In the genomic region with DNA sequence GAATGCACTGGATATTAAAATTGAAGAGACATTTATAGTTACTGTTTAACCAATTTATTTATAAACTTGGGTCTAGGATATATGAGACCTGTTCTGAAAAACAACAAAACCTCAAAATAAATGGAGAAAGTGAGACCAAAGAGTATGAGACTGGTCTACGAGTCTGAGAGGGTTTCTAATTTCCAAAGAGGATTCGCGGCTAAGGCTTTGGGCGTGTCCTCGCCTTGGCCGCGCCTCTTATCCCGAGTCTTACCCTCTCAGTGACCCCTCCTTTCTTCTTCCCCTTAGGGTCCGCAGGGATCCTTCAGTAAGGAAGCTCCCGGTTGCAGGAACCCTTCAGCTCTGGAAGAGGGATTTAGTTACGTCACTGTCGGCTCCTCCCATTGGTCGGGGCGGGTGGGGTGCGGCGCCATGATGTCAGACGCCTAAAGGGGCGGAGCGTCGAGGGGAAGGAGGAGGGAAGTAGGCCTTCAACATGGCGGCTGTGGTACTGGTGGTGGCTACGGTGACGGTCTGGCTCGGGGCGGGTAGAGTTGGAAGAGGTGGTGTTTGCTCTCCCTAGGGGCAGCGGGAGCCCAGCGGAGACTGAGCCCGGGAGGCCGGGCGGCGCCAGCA, we compare ENCODE assay signal across 8 mouse cellular contexts. TPM values are rescaled to one million over a fixed set of nuclear protein-coding genes. Genes with fewer than 3 reads are reported as not detected.
DNase-seq lines count a peak whose midpoint lies in the region; ATAC-seq lines count a peak whose summit lies in the region.

A gene (plus strand): TSS at position 413 of the 615 bp plus-strand sequence.

- H3K36me3 ChIP-seq in heart, embryonic 10.5 days: peaks cover 20% of the 10 kb centered on the region
- H3K36me3 ChIP-seq in kidney, embryonic 15.5 days: peaks cover 16% of the 10 kb centered on the region

- H3K9ac ChIP-seq in kidney, embryonic 15.5 days: peak within 1 kb of the TSS; percentile 70

- H3K9me3 ChIP-seq in heart, embryonic 10.5 days: no peaks in the 10 kb centered on the region
- no peaks in the 10 kb centered on the region for H3K9me3 ChIP-seq in kidney, embryonic 15.5 days (replicated peaks)

- peak within 1 kb of the TSS; percentile 92 for H3K4me3 ChIP-seq in heart, embryonic 10.5 days
- peak within 1 kb of the TSS; percentile 89 for H3K4me3 ChIP-seq in kidney, embryonic 15.5 days (replicated peaks)

- WGBS in heart, embryonic 10.5 days: under 1% methylated on average over 31 of the region's 31 CpGs
- WGBS in kidney, embryonic 15.5 days: under 1% methylated on average over 31 of the region's 31 CpGs

- H3K27me3 ChIP-seq in heart, embryonic 10.5 days (ENCODE audit: insufficient read depth, poor library complexity, severe bottlenecking): no peaks in the 10 kb centered on the region
- no peaks in the 10 kb centered on the region for H3K27me3 ChIP-seq in kidney, embryonic 15.5 days

- peak; percentile 91 for ATAC-seq in erythroblast, adult 5-6 weeks (replicated peaks; ENCODE audit: low FRiP score, poor library complexity, severe bottlenecking)
- ATAC-seq in kidney, embryonic 15.5 days (replicated peaks; ENCODE audit: low FRiP score): peak; percentile 99
- peak; percentile 96 for ATAC-seq in monocyte, adult 5-6 weeks (replicated peaks; ENCODE audit: insufficient number of reproducible peaks, low FRiP score, low TSS enrichment, poor library complexity, severe bottlenecking)

- H3K4me1 ChIP-seq in heart, embryonic 10.5 days: peaks cover 9% of the 10 kb centered on the region
- peaks cover 15% of the 10 kb centered on the region for H3K4me1 ChIP-seq in kidney, embryonic 15.5 days

- peak within 1 kb of the TSS; percentile 97 for H3K27ac ChIP-seq in heart, embryonic 10.5 days
- peak within 1 kb of the TSS; percentile 97 for H3K27ac ChIP-seq in kidney, embryonic 15.5 days

- peak within 1 kb of the TSS; percentile 64 for H3K4me2 ChIP-seq in kidney, embryonic 15.5 days

- peak; percentile 90 to 91 for DNase-seq in B cell, adult 2 months
- DNase-seq in brain, adult 2 months (ENCODE audit: low read depth, low spot score): peak; percentile 98
- peak; percentile 99 for DNase-seq in heart, embryonic 10.5 days (ENCODE audit: low spot score)
- peak; percentile 97 for DNase-seq in liver
- peak; percentile 91 to 94 for DNase-seq in spleen, postnatal 4 days (ENCODE audit: low spot score in 2 of 2)

RNA-seq across cellular contexts. Expression of the gene that starts here (rescaled TPM):
- total RNA-seq in erythroblast, adult 5-6 weeks (2015; ENCODE audit: low replicate concordance): 96.8 and 109 TPM in 2 replicates
- total RNA-seq in erythroblast, adult 5-6 weeks (2017; ENCODE audit: low replicate concordance): 201 and 217 TPM in 2 replicates
- polyA plus RNA-seq in heart, embryonic 10.5 days (2016; fragmentation: Nextera tagmentation; extraction: Ambion mirVana): 52.4 and 56.6 TPM in 2 replicates
- 62.3 and 63.0 TPM in 2 replicates for polyA plus RNA-seq in kidney, embryonic 15.5 days (2015; fragmentation: Nextera tagmentation; extraction: Ambion mirVana)
- total RNA-seq in monocyte, adult 5-6 weeks (2017): 70.9 to 80.1 TPM (median 79.6 TPM) in 3 replicates

Comparison
In these comparisons a context has a peak if more than half of its experiments do, and no peak if none do; other contexts are left out.
1. Peak in every context shown above with its lines: DNase-seq, ATAC-seq, H3K4me3 ChIP-seq and H3K27ac ChIP-seq.